Comparison of ENCODE assay signal across 19 mouse cellular contexts in genomic region chr4:102630261-102630660, GRCm38 (mm10).
A peak's percentile ranks its signal among the peaks of the same experiment; 100 is the strongest.
DNase-seq lines count a peak whose midpoint lies in the region; ATAC-seq and TF ChIP-seq lines count a peak whose summit lies in the region.
"Had no signal": no experiment of that assay in that cellular context is flagged by ENCODE, and none has a peak within 500 bp of the region (broad histone marks: within the 10 kb centered on the region; RNA-seq: fewer than 3 reads in every experiment).

No protein-coding gene starts in this region.

- H3K79me2 ChIP-seq in heart, adult 2 months (replicated peaks; ENCODE audit: control insufficient read depth, insufficient read depth, low read length) = no peaks in the 10 kb centered on the region

- H3K4me2 ChIP-seq in kidney, embryonic 16.5 days (replicated peaks; ENCODE audit: low read depth, low read length) = no peak overlapping the region
- no peak overlapping the region for H3K4me2 ChIP-seq in kidney, embryonic 14.5 days (replicated peaks; ENCODE audit: low read depth, low read length)
- H3K4me2 ChIP-seq in midbrain, embryonic 13.5 days (replicated peaks) = no peak overlapping the region
- H3K4me2 ChIP-seq: embryonic facial prominence, embryonic 15.5 days; hindbrain, embryonic 14.5 days; liver, embryonic 13.5 days; midbrain, embryonic 12.5 days; stomach, embryonic 15.5 days had no signal

- WGBS in heart, adult 2 months = 42% methylated on average over 6 of the region's 6 CpGs
- 49% methylated on average over 6 of the region's 6 CpGs for WGBS in kidney, embryonic 16.5 days
- 53% methylated on average over 6 of the region's 6 CpGs for WGBS in kidney, embryonic 14.5 days
- 58% methylated on average over 6 of the region's 6 CpGs for WGBS in midbrain, embryonic 10.5 days
- 50% methylated on average over 6 of the region's 6 CpGs for WGBS in midbrain, embryonic 13.5 days
- WGBS in forebrain, embryonic 10.5 days = 60% methylated on average over 6 of the region's 6 CpGs

- H3K4me1 ChIP-seq in heart, adult 2 months (ENCODE audit: control insufficient read depth, insufficient read depth, low read length) = peaks cover 9% of the 10 kb centered on the region
- H3K4me1 ChIP-seq in kidney, embryonic 16.5 days (ENCODE audit: insufficient read depth, low read length) = no peaks in the 10 kb centered on the region
- H3K4me1 ChIP-seq in kidney, embryonic 14.5 days (ENCODE audit: control insufficient read depth, insufficient read depth, low read length) = no peaks in the 10 kb centered on the region
- H3K4me1 ChIP-seq in midbrain, embryonic 10.5 days = peaks cover 25% of the 10 kb centered on the region
- H3K4me1 ChIP-seq in midbrain, embryonic 13.5 days (replicated peaks) = peaks cover 17% of the 10 kb centered on the region
- peaks cover 14% of the 10 kb centered on the region for H3K4me1 ChIP-seq in forebrain, embryonic 10.5 days
- H3K4me1 ChIP-seq: embryonic facial prominence, embryonic 15.5 days; liver, embryonic 13.5 days; stomach, embryonic 15.5 days had no signal

- H3K27me3 ChIP-seq in heart, adult 2 months (ENCODE audit: control insufficient read depth, insufficient read depth, low read length) = no peaks in the 10 kb centered on the region
- no peaks in the 10 kb centered on the region for H3K27me3 ChIP-seq in kidney, embryonic 16.5 days (ENCODE audit: insufficient read depth, low read length)
- H3K27me3 ChIP-seq in kidney, embryonic 14.5 days (ENCODE audit: control insufficient read depth, insufficient read depth, low read length) = no peaks in the 10 kb centered on the region
- H3K27me3 ChIP-seq in midbrain, embryonic 10.5 days (ENCODE audit: low read depth, poor library complexity, severe bottlenecking) = no peaks in the 10 kb centered on the region
- no peaks in the 10 kb centered on the region for H3K27me3 ChIP-seq in midbrain, embryonic 13.5 days
- H3K27me3 ChIP-seq in forebrain, embryonic 10.5 days (ENCODE audit: poor library complexity, severe bottlenecking) = no peaks in the 10 kb centered on the region
- H3K27me3 ChIP-seq: embryonic facial prominence, embryonic 15.5 days; liver, embryonic 13.5 days; midbrain, embryonic 12.5 days; stomach, embryonic 15.5 days had no signal

- H3K27ac ChIP-seq in heart, adult 2 months = no peak overlapping the region
- H3K27ac ChIP-seq in kidney, embryonic 16.5 days (ENCODE audit: low read length) = no peak overlapping the region
- H3K27ac ChIP-seq in kidney, embryonic 14.5 days (ENCODE audit: low read depth, low read length) = no peak overlapping the region
- 0 out of 2 replicates have a peak overlapping the region, but pooled peaks have one; percentile 23 for H3K27ac ChIP-seq in midbrain, embryonic 10.5 days (replicated peaks)
- H3K27ac ChIP-seq in midbrain, embryonic 13.5 days = no peak overlapping the region
- no peak overlapping the region for H3K27ac ChIP-seq in forebrain, embryonic 10.5 days
- H3K27ac ChIP-seq: embryonic facial prominence, embryonic 15.5 days; hindbrain, embryonic 14.5 days; liver, embryonic 13.5 days; macrophage; midbrain, embryonic 12.5 days; stomach, embryonic 15.5 days had no signal

- intact Hi-C loops in heart, adult 2 months (cut with DNase I) = loop anchor here (5.0 kb wide), 1 partner anchor 38 kb away; no protein-coding TSS in a partner anchor
- intact Hi-C loops in heart, postnatal 14 days (cut with DNase I) = no loop called here

- no peaks in the 10 kb centered on the region for H3K36me3 ChIP-seq in heart, adult 2 months (ENCODE audit: control insufficient read depth, insufficient read depth, low read length)
- H3K36me3 ChIP-seq in kidney, embryonic 16.5 days (ENCODE audit: insufficient read depth, low read length) = no peaks in the 10 kb centered on the region
- no peaks in the 10 kb centered on the region for H3K36me3 ChIP-seq in kidney, embryonic 14.5 days (ENCODE audit: control insufficient read depth, insufficient read depth, low read length)
- H3K36me3 ChIP-seq in midbrain, embryonic 10.5 days = no peaks in the 10 kb centered on the region
- H3K36me3 ChIP-seq in midbrain, embryonic 13.5 days = no peaks in the 10 kb centered on the region
- H3K36me3 ChIP-seq in forebrain, embryonic 10.5 days (replicated peaks) = no peaks in the 10 kb centered on the region
- H3K36me3 ChIP-seq: embryonic facial prominence, embryonic 15.5 days; liver, embryonic 13.5 days; midbrain, embryonic 12.5 days; stomach, embryonic 15.5 days had no signal

- DNase-seq in heart, adult 2 months = no peak
- no peak for DNase-seq in heart, postnatal 14 days
- no peak for DNase-seq in midbrain, embryonic 10.5 days (ENCODE audit: low spot score)
- no peak for DNase-seq in forebrain, embryonic 10.5 days (ENCODE audit: extremely low spot score, low spot score)
- DNase-seq: B cell, adult 2 months; cerebellum, adult 9-10 months; left cerebral cortex, postnatal 4 days; liver, embryonic 13.5 days; right cerebral cortex, postnatal 14 days; thymus, adult 2 months had no signal

- no peaks in the 10 kb centered on the region for H3K9me3 ChIP-seq in kidney, embryonic 16.5 days (ENCODE audit: low read length)
- H3K9me3 ChIP-seq in kidney, embryonic 14.5 days (ENCODE audit: control insufficient read depth, low read length) = no peaks in the 10 kb centered on the region
- H3K9me3 ChIP-seq in midbrain, embryonic 10.5 days (replicated peaks) = no peaks in the 10 kb centered on the region
- no peaks in the 10 kb centered on the region for H3K9me3 ChIP-seq in midbrain, embryonic 13.5 days
- H3K9me3 ChIP-seq in forebrain, embryonic 10.5 days = no peaks in the 10 kb centered on the region
- H3K9me3 ChIP-seq: embryonic facial prominence, embryonic 15.5 days; liver, embryonic 13.5 days; midbrain, embryonic 12.5 days; stomach, embryonic 15.5 days had no signal

- TF ChIP-seq CTCF in heart, adult 2 months (IDR thresholded peaks at IDR 0.05) = peak; percentile 18; the same call in 1 of the 2 replicates

- ATAC-seq in kidney, embryonic 16.5 days (ENCODE audit: low FRiP score, low TSS enrichment) = 0 out of 2 replicates have a peak, but pooled peaks have one; percentile 39
- no peak for ATAC-seq in kidney, embryonic 14.5 days (ENCODE audit: low FRiP score, low TSS enrichment)
- ATAC-seq in midbrain, embryonic 13.5 days = no peak
- ATAC-seq: intestine, embryonic 16.5 days had no signal

- no peak for TF ChIP-seq POLR2A in heart, adult 2 months (IDR thresholded peaks at IDR 0.05; ENCODE audit: insufficient read depth, low read depth, low read length)

- H3K9ac ChIP-seq in heart, adult 2 months (ENCODE audit: low read depth, low read length) = no peak overlapping the region
- no peak overlapping the region for H3K9ac ChIP-seq in kidney, embryonic 16.5 days (replicated peaks; ENCODE audit: low read length)
- no peak overlapping the region for H3K9ac ChIP-seq in kidney, embryonic 14.5 days (ENCODE audit: low read depth, low read length)
- H3K9ac ChIP-seq in midbrain, embryonic 13.5 days (replicated peaks) = no peak overlapping the region
- H3K9ac ChIP-seq: embryonic facial prominence, embryonic 15.5 days; hindbrain, embryonic 14.5 days; liver, embryonic 13.5 days; midbrain, embryonic 12.5 days; stomach, embryonic 15.5 days had no signal

- H3K4me3 ChIP-seq in heart, adult 2 months = no peak overlapping the region
- H3K4me3 ChIP-seq in kidney, embryonic 16.5 days (ENCODE audit: low read length) = no peak overlapping the region
- H3K4me3 ChIP-seq in kidney, embryonic 14.5 days (ENCODE audit: low read length) = no peak overlapping the region
- no peak overlapping the region for H3K4me3 ChIP-seq in midbrain, embryonic 10.5 days
- H3K4me3 ChIP-seq in midbrain, embryonic 13.5 days (replicated peaks) = no peak overlapping the region
- H3K4me3 ChIP-seq in forebrain, embryonic 10.5 days = no peak overlapping the region
- H3K4me3 ChIP-seq: embryonic facial prominence, embryonic 15.5 days; liver, embryonic 13.5 days; midbrain, embryonic 12.5 days; stomach, embryonic 15.5 days had no signal

- TF ChIP-seq EP300 in heart, adult 2 months (IDR thresholded peaks at IDR 0.05; ENCODE audit: insufficient read depth, low read depth, low read length) = no peak
